8 mouse cellular contexts compared by ENCODE assay signal in the genomic region with DNA sequence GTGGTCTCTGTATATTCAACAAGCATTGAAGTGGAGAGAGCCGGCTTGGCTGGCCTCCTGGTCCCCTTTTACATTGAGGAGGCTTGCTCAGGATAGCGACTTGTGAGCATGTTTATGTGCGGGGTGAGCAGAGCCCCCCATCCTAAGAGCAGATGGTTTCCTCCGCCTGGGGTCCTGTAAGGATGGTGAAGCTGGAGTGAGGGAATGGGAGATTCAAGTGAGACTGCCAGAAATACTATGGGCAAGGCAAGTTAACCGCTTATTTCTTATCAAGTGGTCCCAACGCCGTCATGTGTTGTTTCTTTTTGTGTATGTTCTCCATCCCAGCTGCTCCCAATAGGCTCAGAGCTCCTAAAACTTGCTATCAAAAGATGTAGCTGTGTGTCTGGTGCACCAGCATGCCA.
A peak's percentile ranks its signal among the peaks of the same experiment; 100 is the strongest.
DNase-seq lines count a peak whose midpoint lies in the region; ATAC-seq and TF ChIP-seq lines count a peak whose summit lies in the region.

No protein-coding gene starts in this region.

- no peaks in the 10 kb centered on the region for H3K27me3 ChIP-seq in embryonic facial prominence, embryonic 12.5 days
- no peaks in the 10 kb centered on the region for H3K27me3 ChIP-seq in intestine, postnatal 0 days (replicated peaks; ENCODE audit: control insufficient read depth, insufficient read depth, low read length)
- no peaks in the 10 kb centered on the region for H3K27me3 ChIP-seq in neural tube, embryonic 12.5 days (replicated peaks)

- no peak for ATAC-seq in embryonic facial prominence, embryonic 12.5 days (ENCODE audit: insufficient number of reproducible peaks, insufficient read depth, low FRiP score, low TSS enrichment)
- no peak for ATAC-seq in intestine, postnatal 0 days
- 0 out of 2 replicates have a peak, but pooled peaks have one; percentile 23 for ATAC-seq in neural tube, embryonic 12.5 days (ENCODE audit: low FRiP score, low read depth)

- peak overlapping the region; percentile 49 for H3K4me3 ChIP-seq in embryonic facial prominence, embryonic 12.5 days
- peak overlapping the region; percentile 64; the same call in 1 of the 2 replicates for H3K4me3 ChIP-seq in intestine, postnatal 0 days (ENCODE audit: low read depth, low read length)
- peak overlapping the region; percentile 60; the same call in 1 of the 2 replicates for H3K4me3 ChIP-seq in neural tube, embryonic 12.5 days

- WGBS in embryonic facial prominence, embryonic 12.5 days = 14% methylated on average over 7 of the region's 7 CpGs
- WGBS in intestine, postnatal 0 days = 21% methylated on average over 7 of the region's 7 CpGs
- WGBS in neural tube, embryonic 12.5 days = 9% methylated on average over 7 of the region's 7 CpGs

- H3K4me1 ChIP-seq in embryonic facial prominence, embryonic 12.5 days = peaks cover 44% of the 10 kb centered on the region
- H3K4me1 ChIP-seq in intestine, postnatal 0 days (replicated peaks; ENCODE audit: control insufficient read depth, insufficient read depth, low read length) = no peaks in the 10 kb centered on the region
- peaks cover 33% of the 10 kb centered on the region for H3K4me1 ChIP-seq in neural tube, embryonic 12.5 days

- DNase-seq in cerebellum, adult 18-20 months = peak; percentile 27 to 41
- no peak for DNase-seq in cerebellum, adult 11 months
- peak; percentile 19 for DNase-seq in 3T3-L1 (ENCODE audit: low read depth, low spot score)
- no peak for DNase-seq in left cerebral cortex, postnatal 36 days (ENCODE audit: low spot score in 2 of 2)
- no peak for DNase-seq in adrenal gland, postnatal 4 days (ENCODE audit: low spot score in 2 of 2)

- intact Hi-C loops in left cerebral cortex, postnatal 36 days (cut with DNase I) = loop anchor here (5.0 kb wide), 2 partner anchors 326 to 341 kb away; no protein-coding TSS in a partner anchor

- H3K27ac ChIP-seq in embryonic facial prominence, embryonic 12.5 days = peak overlapping the region; percentile 84
- no peak overlapping the region for H3K27ac ChIP-seq in intestine, postnatal 0 days (ENCODE audit: low read depth, low read length)
- H3K27ac ChIP-seq in neural tube, embryonic 12.5 days = peak overlapping the region; percentile 47; the same call in 1 of the 2 replicates

- H3K9me3 ChIP-seq in embryonic facial prominence, embryonic 12.5 days = no peaks in the 10 kb centered on the region
- H3K9me3 ChIP-seq in intestine, postnatal 0 days (ENCODE audit: control insufficient read depth) = no peaks in the 10 kb centered on the region
- no peaks in the 10 kb centered on the region for H3K9me3 ChIP-seq in neural tube, embryonic 12.5 days

- peak overlapping the region; percentile 73 for H3K4me2 ChIP-seq in embryonic facial prominence, embryonic 12.5 days (replicated peaks)
- H3K4me2 ChIP-seq in intestine, postnatal 0 days (replicated peaks; ENCODE audit: low read depth) = peak overlapping the region; percentile 80
- H3K4me2 ChIP-seq in neural tube, embryonic 12.5 days (replicated peaks) = peak overlapping the region; percentile 78

- H3K9ac ChIP-seq in embryonic facial prominence, embryonic 12.5 days = 0 out of 2 replicates have a peak overlapping the region, but pooled peaks have one; percentile 21
- no peak overlapping the region for H3K9ac ChIP-seq in intestine, postnatal 0 days (ENCODE audit: low read depth, low read length)
- no peak overlapping the region for H3K9ac ChIP-seq in neural tube, embryonic 12.5 days

- TF ChIP-seq CTCF in intestine, postnatal 0 days (IDR thresholded peaks at IDR 0.05; ENCODE audit: low read depth) = no peak

- no peaks in the 10 kb centered on the region for H3K36me3 ChIP-seq in embryonic facial prominence, embryonic 12.5 days
- H3K36me3 ChIP-seq in intestine, postnatal 0 days (ENCODE audit: control insufficient read depth, insufficient read depth) = no peaks in the 10 kb centered on the region
- H3K36me3 ChIP-seq in neural tube, embryonic 12.5 days = no peaks in the 10 kb centered on the region

Comparison
In these comparisons a context has a peak if more than half of its experiments do, and no peak if none do; other contexts are left out.
1. DNase-seq: peak in cerebellum, adult 18-20 months (2 of 2) and 3T3-L1 (single experiment); none in cerebellum, adult 11 months (single experiment), left cerebral cortex, postnatal 36 days (0 of 2) and adrenal gland, postnatal 4 days (0 of 2).
2. Peak in every context shown above with its lines, with median percentiles within 50 percentile points of each other: H3K4me2 ChIP-seq and H3K4me3 ChIP-seq.